Mouse (Mus musculus): ENCODE measurements around the gene Sdhaf1.
A peak's percentile ranks its signal among the peaks of the same experiment; 100 is the strongest.

The Sdhaf1 gene

GRCm38 (mm10) chr7:30293795-30294194, 29.9 kb downstream of the Sdhaf1 start:
- DNase-seq (ENCODE audit: low spot score): peak; percentile 87

GRCm38 (mm10) chr7:30291215-30292131, 32.2 kb downstream of the Sdhaf1 start, which contains the start of gene Clip3:
Gene Clip3, plus strand, starts transcription at chr7:30291728.
- peak; percentile 63 for DNase-seq (ENCODE audit: low spot score)

GRCm38 (mm10) chr7:30289714-30290399, 33.8 kb downstream of the Sdhaf1 start:
- no peak for DNase-seq (ENCODE audit: low spot score)

- no peak for DNase-seq (ENCODE audit: low spot score)
Measured at GRCm38 (mm10) chr7:30289071-30289713, 34.5 kb downstream of the Sdhaf1 start.

GRCm38 (mm10) chr7:30288046-30288445, 35.6 kb downstream of the Sdhaf1 start:
- no peak for DNase-seq (ENCODE audit: low spot score)

GRCm38 (mm10) chr7:30286701-30287410, 36.8 kb downstream of the Sdhaf1 start:
- DNase-seq (ENCODE audit: low spot score): peak; percentile 92

- DNase-seq (ENCODE audit: low spot score): no peak
Measured at GRCm38 (mm10) chr7:30282740-30283139, 41.0 kb downstream of the Sdhaf1 start.

GRCm38 (mm10) chr7:30281522-30281921, 42.2 kb downstream of the Sdhaf1 start:
- no peak for DNase-seq (ENCODE audit: low spot score)

GRCm38 (mm10) chr7:30280670-30281138, 43.0 kb downstream of the Sdhaf1 start:
- peak; percentile 96 for DNase-seq (ENCODE audit: low spot score)

GRCm38 (mm10) chr7:30279951-30280669, 43.6 kb downstream of the Sdhaf1 start, which contains the start of the genes Thap8 and Wdr62:
Gene Thap8, plus strand, starts transcription at chr7:30280094.
Gene Wdr62, minus strand, starts transcription at chr7:30280419.
- DNase-seq (ENCODE audit: low spot score): peak; percentile 95

- DNase-seq (ENCODE audit: low spot score): no peak
Measured at GRCm38 (mm10) chr7:30279536-30279935, 44.2 kb downstream of the Sdhaf1 start.

GRCm38 (mm10) chr7:30278911-30279310, 44.8 kb downstream of the Sdhaf1 start:
- peak; percentile 51 for DNase-seq (ENCODE audit: low spot score)

- DNase-seq (ENCODE audit: low spot score): no peak
Measured at GRCm38 (mm10) chr7:30274383-30274782, 49.3 kb downstream of the Sdhaf1 start.

All from adipocyte (in vitro differentiated cells).